Mouse (Mus musculus) gastrocnemius, postnatal 10 days (tissue): Measurements from ENCODE around the gene Gpc6. TPM values are rescaled to one million over a fixed set of nuclear protein-coding genes. Genes with fewer than 3 reads are reported as not detected.

Experiments
- microRNA-seq, 2 experiments: library from miRNA; unstranded; fragments of <30 nt; microRNA quantifications; one replicate each; pipeline ENCODE4 v1.2.0; 2021
- total RNA-seq, 2 experiments: library from RNA; stranded (reverse); gene quantifications; 2 replicates each; pipeline ENCODE4 v1.2.3; 2021

The Gpc6 gene
- total RNA-seq, 2 experiments from 2014 or later, result 14.4 to 17.5 TPM

Small RNAs within 50 kb of the gene (microRNA-seq; reads per million reads assigned to microRNA genes)
- gene Mir6239, result 0 to 0.32 reads per million in 2 experiments
